Mouse (Mus musculus) kidney, adult 2 months (tissue): ENCODE results near the gene Ubald2.

Experiments used
- CTCF ChIP-seq: fragments of 200-500 bp; conservative IDR thresholded peaks from 2 replicates; pipeline ENCODE4 v1.5.1; 2011; ENCODE audit warnings: low read depth, mild to moderate bottlenecking, control low read depth, low read length, moderate library complexity, mixed read lengths; ENCODE audit not compliant: insufficient read depth, insufficient read length
- POLR2A ChIP-seq: fragments of 200-500 bp; IDR thresholded peaks from one replicate; pipeline ENCODE4 v1.6.1; 2011; ENCODE audit warnings: low read depth, low read length, control low read depth

DNA sequence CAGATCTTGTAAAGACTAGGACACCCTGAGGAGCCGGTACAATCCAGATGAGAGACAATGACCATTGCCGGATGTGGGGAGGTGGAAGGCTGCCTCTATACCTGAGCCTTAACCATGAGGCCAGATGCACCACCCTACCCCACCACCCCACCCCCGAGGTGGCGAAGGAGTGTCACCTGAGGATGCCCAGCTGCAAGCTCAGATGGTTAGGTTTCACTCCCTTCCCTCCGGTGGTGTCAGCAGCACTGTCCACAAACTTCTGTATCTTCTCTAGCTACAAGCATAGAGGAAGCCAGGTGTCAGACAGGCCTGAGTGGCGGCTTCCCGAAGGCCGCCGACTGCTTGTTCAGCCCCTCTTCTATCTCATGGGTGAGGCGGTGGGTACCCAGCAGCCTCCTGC is 20.0 kb downstream of the Ubald2 start:
- no peak for TF ChIP-seq CTCF
- no peak for TF ChIP-seq POLR2A
